Mouse (Mus musculus) midbrain, embryonic 10.5 days (tissue): ENCODE results near the gene Ipo8. TPM values are rescaled to one million over a fixed set of nuclear protein-coding genes. Genes with fewer than 3 reads are reported as not detected.

ENCODE experiments used
- DNase-seq: peaks from one replicate; pipeline ENCODE4 v3.0.0-alpha.2; 2017; ENCODE audit warnings: low spot score
- H3K27ac ChIP-seq: fragments of 300-500 bp; sonication (generic); replicated peaks from 2 replicates; pipeline ENCODE4 v1.5.1; 2016; ENCODE audit warnings: mild to moderate bottlenecking
- H3K27me3 ChIP-seq: fragments of 300-500 bp; sonication (generic); 2 replicates; pipeline ENCODE4 v1.6.1; 2016; ENCODE audit warnings: low read depth, mild to moderate bottlenecking; ENCODE audit not compliant: poor library complexity, severe bottlenecking
- H3K36me3 ChIP-seq: fragments of 300-500 bp; sonication (generic); 2 replicates; pipeline ENCODE4 v1.6.1; 2016; ENCODE audit warnings: mild to moderate bottlenecking, moderate library complexity
- H3K4me1 ChIP-seq: fragments of 300-500 bp; sonication (generic); 2 replicates; pipeline ENCODE4 v1.6.1; 2016
- H3K4me3 ChIP-seq: fragments of 300-500 bp; sonication (generic); 2 replicates; pipeline ENCODE4 v1.5.1; 2016; ENCODE audit warnings: mild to moderate bottlenecking, moderate library complexity
- H3K9me3 ChIP-seq: fragments of 300-500 bp; sonication (generic); replicated peaks from 2 replicates; pipeline ENCODE4 v1.6.1; 2016; ENCODE audit warnings: mild to moderate bottlenecking
- WGBS: fragments of 180-500 bp; shearing (Covaris S2); methylation state at CpG from one replicate; pipeline ENCODE4 v1.1.7; 2016; 5-methylcytosine and 5-hydroxymethylcytosine counted together
- polyA plus RNA-seq: library from polyadenylated mRNA; unstranded; fragments of >200 nt; fragmentation: Nextera tagmentation; extraction: Ambion mirVana; gene quantifications from 2 replicates; pipeline ENCODE4 v1.2.1, GENCODE M21; 2016

The Ipo8 gene
- polyA plus RNA-seq, 1 experiment from 2014 or later = 29.7 TPM

- Histone ChIP-seq H3K4me1 (peaks cover 7% of the 10 kb centered on the region; the same call in 1 of the 2 replicates), H3K9me3 (no peaks in the 10 kb centered on the region), H3K4me3 (no peak overlapping the region), H3K36me3 (no peaks in the 10 kb centered on the region), H3K27me3 (no peaks in the 10 kb centered on the region), H3K27ac (no peak overlapping the region)
- 85% methylated on average over 8 of the region's 8 CpGs for WGBS
- DNase-seq = no peak
Measured at GRCm38 (mm10) chr6:148740521-148741226, 90.6 kb downstream of the Ipo8 start.

- DNase-seq = no peak
- Histone ChIP-seq H3K9me3 (no peaks in the 10 kb centered on the region), H3K36me3 (no peaks in the 10 kb centered on the region), H3K27me3 (no peaks in the 10 kb centered on the region), H3K4me3 (no peak overlapping the region), H3K4me1 (peaks cover 7% of the 10 kb centered on the region; the same call in 1 of the 2 replicates), H3K27ac (no peak overlapping the region)
- 88% methylated on average over 1 of the region's 1 CpGs for WGBS
Measured at GRCm38 (mm10) chr6:148736390-148736789, 94.9 kb downstream of the Ipo8 start.

GRCm38 (mm10) chr6:148734012-148734411 lies 97.3 kb downstream of the Ipo8 start:
- Histone ChIP-seq H3K4me3 (no peak overlapping the region), H3K36me3 (no peaks in the 10 kb centered on the region), H3K4me1 (no peaks in the 10 kb centered on the region), H3K9me3 (no peaks in the 10 kb centered on the region), H3K27me3 (no peaks in the 10 kb centered on the region), H3K27ac (no peak overlapping the region)
- no peak for DNase-seq
- WGBS = 90% methylated on average over 20 of the region's 20 CpGs

GRCm38 (mm10) chr6:148732920-148733319 lies 98.3 kb downstream of the Ipo8 start:
- WGBS = 91% methylated on average over 1 of the region's 1 CpGs
- Histone ChIP-seq H3K9me3 (no peaks in the 10 kb centered on the region), H3K36me3 (no peaks in the 10 kb centered on the region), H3K27me3 (no peaks in the 10 kb centered on the region), H3K4me3 (no peak overlapping the region), H3K4me1 (no peaks in the 10 kb centered on the region), H3K27ac (no peak overlapping the region)
- DNase-seq = no peak

GRCm38 (mm10) chr6:148728571-148728970 lies 102.7 kb downstream of the Ipo8 start:
- WGBS = 80% methylated on average over 3 of the region's 3 CpGs
- DNase-seq = no peak
- no peaks in the 10 kb centered on the region for H3K27me3 ChIP-seq
- H3K4me3 ChIP-seq = no peak overlapping the region
- no peaks in the 10 kb centered on the region for H3K36me3 ChIP-seq
- no peak overlapping the region for H3K27ac ChIP-seq
- H3K4me1 ChIP-seq = no peaks in the 10 kb centered on the region
- H3K9me3 ChIP-seq = no peaks in the 10 kb centered on the region

- no peaks in the 10 kb centered on the region for H3K27me3 ChIP-seq
- H3K4me1 ChIP-seq = no peaks in the 10 kb centered on the region
- 81% methylated on average over 6 of the region's 6 CpGs for WGBS
- no peak for DNase-seq
- H3K27ac ChIP-seq = no peak overlapping the region
- H3K36me3 ChIP-seq = no peaks in the 10 kb centered on the region
- H3K4me3 ChIP-seq = no peak overlapping the region
- no peaks in the 10 kb centered on the region for H3K9me3 ChIP-seq
Measured at GRCm38 (mm10) chr6:148727871-148728524, 103.3 kb downstream of the Ipo8 start.

GRCm38 (mm10) chr6:148724453-148724852 lies 106.8 kb downstream of the Ipo8 start:
- no peak for DNase-seq

More at GRCm38 (mm10) chr6:148724453-148724852, 106.8 kb downstream of the Ipo8 start:
- H3K27ac ChIP-seq = no peak overlapping the region
- no peaks in the 10 kb centered on the region for H3K4me1 ChIP-seq
- no peaks in the 10 kb centered on the region for H3K27me3 ChIP-seq
- WGBS = 81% methylated on average over 3 of the region's 3 CpGs
- no peak overlapping the region for H3K4me3 ChIP-seq
- no peaks in the 10 kb centered on the region for H3K9me3 ChIP-seq
- H3K36me3 ChIP-seq = no peaks in the 10 kb centered on the region

Other genes starting within 250 kb of the Ipo8 start
- gene Caprin2, start 64.8 kb upstream of the Ipo8 start, polyA plus RNA-seq = 22.4 and 24.0 TPM in 2 replicates
- 322 and 341 TPM in 2 replicates for gene Sinhcaf, start 115.0 kb upstream of the Ipo8 start, polyA plus RNA-seq